Mouse (Mus musculus) MEL (cell line): ENCODE measurements around the gene Vgll4. TPM values are rescaled to one million over a fixed set of nuclear protein-coding genes. Genes with fewer than 3 reads are reported as not detected.

Source experiments
- DNase-seq: peaks from one replicate; pipeline ENCODE4 v3.0.0; 2011; ENCODE audit warnings: low read depth, low spot score
- H3K27ac ChIP-seq: 2 replicates; pipeline ENCODE4 v1.5.1; 2012; ENCODE audit warnings: low read depth, mild to moderate bottlenecking, control low read depth, low read length, moderate library complexity; ENCODE audit not compliant: control insufficient read depth
- H3K27me3 ChIP-seq, 2 experiments: fragments of 150-350 bp in 1 of 2; sonication (generic) in 1 of 2; 2 replicates each; pipeline ENCODE4 v1.6.1; 2012; ENCODE audit warnings: low read length in 2 of 2, mild to moderate bottlenecking in 2 of 2, improper control_type of control experiment in 1 of 2, moderate library complexity in 1 of 2; ENCODE audit not compliant: insufficient read depth in 2 of 2, control insufficient read depth in 1 of 2
- H3K36me3 ChIP-seq, 2 experiments: 2 replicates each; pipeline ENCODE4 v1.6.1; 2012 to 2014; ENCODE audit warnings: low read length in 2 of 2, improper control_type of control experiment in 1 of 2, inconsistent platforms in 1 of 2, mild to moderate bottlenecking in 1 of 2; ENCODE audit not compliant: insufficient read depth in 2 of 2, control insufficient read depth in 1 of 2
- H3K4me1 ChIP-seq, 2 experiments: fragments of 150-350 bp in 1 of 2; sonication (generic) in 1 of 2; 2 replicates each; pipeline ENCODE4 v1.6.1; 2012; ENCODE audit warnings: low read length in 2 of 2, improper control_type of control experiment in 1 of 2, mild to moderate bottlenecking in 1 of 2; ENCODE audit not compliant: insufficient read depth in 2 of 2, control insufficient read depth in 1 of 2
- H3K4me3 ChIP-seq, 2 experiments: fragments of 150-350 bp in 1 of 2; sonication (generic) in 1 of 2; 2 replicates each; pipeline ENCODE4 v1.5.1; 2012; ENCODE audit warnings: low read depth in 2 of 2, low read length in 2 of 2, mild to moderate bottlenecking in 2 of 2, moderate library complexity in 2 of 2, control low read depth in 1 of 2, improper control_type of control experiment in 1 of 2; ENCODE audit not compliant: control insufficient read depth in 1 of 2, insufficient read depth in 1 of 2
- H3K79me2 ChIP-seq: 2 replicates; pipeline ENCODE4 v1.6.1; 2012; ENCODE audit warnings: mild to moderate bottlenecking, low read length, moderate library complexity; ENCODE audit not compliant: control insufficient read depth, poor library complexity, insufficient read depth
- H3K9ac ChIP-seq: 2 replicates; pipeline ENCODE4 v1.6.1; 2012; ENCODE audit warnings: low read depth, mild to moderate bottlenecking, control low read depth, low read length, moderate library complexity; ENCODE audit not compliant: control insufficient read depth, poor library complexity, severe bottlenecking
- H3K9me3 ChIP-seq: fragments of 150-350 bp; sonication (generic); replicated peaks from 2 replicates; pipeline ENCODE4 v1.6.1; 2012; ENCODE audit warnings: mild to moderate bottlenecking, low read length, improper control_type of control experiment, moderate library complexity; ENCODE audit not compliant: insufficient read depth
- CHD1 ChIP-seq: IDR thresholded peaks from 2 replicates; pipeline ENCODE4 v1.6.1; 2012; ENCODE audit warnings: low read depth, mild to moderate bottlenecking, inconsistent platforms, low read length, improper control_type of control experiment
- ELF1 ChIP-seq: IDR thresholded peaks from 2 replicates; pipeline ENCODE4 v1.6.1; 2014; ENCODE audit warnings: low read depth, mild to moderate bottlenecking, inconsistent platforms, low read length, improper control_type of control experiment, moderate library complexity
- EP300 ChIP-seq, 2 experiments: IDR thresholded peaks; 2 replicates each; pipeline ENCODE4 v1.6.1; 2011; ENCODE audit warnings: improper control_type of control experiment in 2 of 2, low read length in 2 of 2, low read depth in 1 of 2, mild to moderate bottlenecking in 1 of 2
- HCFC1 ChIP-seq: IDR thresholded peaks from 2 replicates; pipeline ENCODE4 v1.6.1; 2012; ENCODE audit warnings: low read depth, mild to moderate bottlenecking, inconsistent platforms, low read length, improper control_type of control experiment, moderate library complexity
- JUND ChIP-seq: IDR thresholded peaks from 2 replicates; pipeline ENCODE4 v1.6.1; 2011; ENCODE audit warnings: low read depth, mild to moderate bottlenecking, improper control_type of control experiment, low read length
- MAFK ChIP-seq: IDR thresholded peaks from 2 replicates; pipeline ENCODE4 v1.6.1; 2011; ENCODE audit warnings: low read depth, mild to moderate bottlenecking, low read length, improper control_type of control experiment, borderline replicate concordance
- MXI1 ChIP-seq: IDR thresholded peaks from 2 replicates; pipeline ENCODE4 v1.6.1; 2011; ENCODE audit warnings: mild to moderate bottlenecking, low read depth, low read length, improper control_type of control experiment
- NELFE ChIP-seq: IDR thresholded peaks from 2 replicates; pipeline ENCODE4 v1.6.1; 2011; ENCODE audit warnings: low read depth, low read length, improper control_type of control experiment
- RAD21 ChIP-seq: IDR thresholded peaks from 2 replicates; pipeline ENCODE4 v1.6.1; 2011; ENCODE audit warnings: mild to moderate bottlenecking, low read depth, low read length, improper control_type of control experiment
- RCOR1 ChIP-seq: IDR thresholded peaks from 2 replicates; pipeline ENCODE4 v1.6.1; 2012; ENCODE audit warnings: low read depth, mild to moderate bottlenecking, inconsistent platforms, low read length, improper control_type of control experiment
- SIN3A ChIP-seq: IDR thresholded peaks from 2 replicates; pipeline ENCODE4 v1.6.1; 2012; ENCODE audit warnings: low read length, improper control_type of control experiment, inconsistent platforms
- TAL1 ChIP-seq: IDR thresholded peaks from 2 replicates; pipeline ENCODE4 v1.6.1; 2012; ENCODE audit warnings: mild to moderate bottlenecking, inconsistent platforms, low read length, moderate library complexity, mixed read lengths
- TCF12 ChIP-seq: IDR thresholded peaks from 2 replicates; pipeline ENCODE4 v1.6.1; 2014; ENCODE audit warnings: low read depth, mild to moderate bottlenecking, inconsistent platforms, low read length, improper control_type of control experiment, moderate library complexity
- USF1 ChIP-seq: IDR thresholded peaks from 2 replicates; pipeline ENCODE4 v1.6.1; 2014; ENCODE audit warnings: low read depth, mild to moderate bottlenecking, inconsistent platforms, low read length, improper control_type of control experiment, moderate library complexity
- polyA plus RNA-seq, 2 experiments: library from polyadenylated mRNA; stranded (reverse) in 1 of 2; unstranded in 1 of 2; fragments of >175 nt in 1 of 2; fragments of >200 nt in 1 of 2; gene quantifications; 2 replicates each; pipeline versions ENCODE4 v1.2.1 to v1.2.4; 2012; ENCODE audit warnings: low replicate concordance in 2 of 2, low read depth in 1 of 2; ENCODE audit not compliant: insufficient read length in 2 of 2, insufficient read depth in 1 of 2, missing spikeins in 1 of 2
- total RNA-seq: library from RNA; depleted of rRNA; stranded (reverse); fragments of 300-350 nt; gene quantifications from 2 replicates; pipeline ENCODE4 v1.2.3, GENCODE M21; 2012

Vgll4 gene
- total and polyA plus RNA-seq, 3 experiments: 18.1 to 21.5 TPM; not detected in 1

- TF ChIP-seq HCFC1 (no peak), MXI1 (no peak), EP300 (IDR thresholded peaks at IDR 0.05; ENCODE audit: low read depth in 1 of 2, low read length in 2 of 2) (no peak), NELFE (no peak), RAD21 (no peak), RCOR1 (no peak), MAFK (no peak), TCF12 (no peak), ELF1 (no peak), CHD1 (no peak)
- Histone ChIP-seq H3K27me3 (no peaks in the 10 kb centered on the region), H3K79me2 (no peaks in the 10 kb centered on the region), H3K4me3 (no peak overlapping the region), H3K9me3 (no peaks in the 10 kb centered on the region), H3K36me3 (no peaks in the 10 kb centered on the region), H3K9ac (no peak overlapping the region), H3K4me1 (no peaks in the 10 kb centered on the region), H3K27ac (no peak overlapping the region)
- no peak for DNase-seq
These were observed 108.9 kb downstream of the Vgll4 start for GRCm38 (mm10) chr6:114860677-114861568.

- TF ChIP-seq USF1 (no peak), JUND (no peak), MXI1 (no peak), SIN3A (no peak), TAL1 (no peak), EP300 (IDR thresholded peaks at IDR 0.05; ENCODE audit: low read depth in 1 of 2, low read length in 2 of 2) (no peak)
- Histone ChIP-seq H3K9me3 (no peaks in the 10 kb centered on the region), H3K79me2 (no peaks in the 10 kb centered on the region), H3K36me3 (no peaks in the 10 kb centered on the region), H3K4me1 (no peaks in the 10 kb centered on the region), H3K4me3 (no peak overlapping the region), H3K27ac (no peak overlapping the region), H3K9ac (no peak overlapping the region), H3K27me3 (no peaks in the 10 kb centered on the region)
- no peak for DNase-seq
These were observed 111.1 kb downstream of the Vgll4 start for GRCm38 (mm10) chr6:114858722-114859053.
